Mouse (Mus musculus) bone marrow, adult 2 months (tissue): Measurements from ENCODE around the gene Mybpc3.

ENCODE experiments used
- CTCF ChIP-seq: fragments of 200-500 bp; IDR thresholded peaks from 2 replicates; pipeline ENCODE4 v1.5.1; 2011; ENCODE audit warnings: low read length, control low read depth; ENCODE audit not compliant: control insufficient read depth, insufficient read depth
- POLR2A ChIP-seq: fragments of 200-500 bp; IDR thresholded peaks from 2 replicates; pipeline ENCODE4 v1.6.1; 2011; ENCODE audit warnings: low read depth, mild to moderate bottlenecking, control low read depth, low read length, borderline replicate concordance; ENCODE audit not compliant: control insufficient read depth

DNA sequence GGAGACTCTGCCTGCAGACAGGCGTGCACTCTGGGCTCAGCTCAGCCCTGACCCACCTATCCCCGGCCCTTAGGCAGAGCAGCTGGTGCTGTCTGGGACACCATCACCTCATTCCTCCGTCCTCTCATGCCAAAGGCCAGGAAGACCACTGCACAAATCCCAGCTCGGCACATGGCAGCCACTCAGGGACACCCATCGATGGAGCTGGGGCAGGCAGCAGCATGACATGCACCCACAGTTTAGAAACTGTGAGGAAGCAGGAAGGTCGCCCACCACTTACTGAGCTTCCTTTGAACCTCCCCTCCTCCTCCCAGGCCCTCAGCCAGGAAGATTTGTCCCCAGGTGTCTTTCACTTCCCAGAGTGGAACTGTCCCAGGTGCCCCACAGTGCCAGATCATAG lies 19.5 kb downstream of the Mybpc3 start:
- TF ChIP-seq POLR2A (no peak), CTCF (no peak)
